Mouse (Mus musculus): ENCODE measurements around the gene Thsd7b. TPM values are rescaled to one million over a fixed set of nuclear protein-coding genes. Genes with fewer than 3 reads are reported as not detected.

Thsd7b gene
- polyA plus RNA-seq, 2 experiments, result 0.07 to 0.22 TPM

GRCm38 (mm10) chr1:129608395-129608794 lies 335.3 kb downstream of the Thsd7b start:
- Histone ChIP-seq H3K36me3 (replicated peaks; ENCODE audit: control insufficient read depth, insufficient read depth, low read depth) (no peaks in the 10 kb centered on the region), H3K4me3 (ENCODE audit: insufficient read depth in 1 of 2, low read depth in 2 of 2, low read length in 2 of 2) (no peak overlapping the region), H3K9me3 (ENCODE audit: control insufficient read depth, low read length) (no peaks in the 10 kb centered on the region), H3K4me2 (ENCODE audit: low read depth) (no peak overlapping the region), H3K27me3 (ENCODE audit: control insufficient read depth, insufficient read depth, low read length) (no peaks in the 10 kb centered on the region), H3K4me1 (replicated peaks; ENCODE audit: control insufficient read depth in 2 of 2, insufficient read depth in 2 of 2, low read length in 1 of 2) (no peaks in the 10 kb centered on the region), H3K9ac (replicated peaks) (no peak overlapping the region), H3K27ac (no peak overlapping the region)
- ATAC-seq (ENCODE audit: insufficient read depth), result no peak
- no peak for DNase-seq (ENCODE audit: low read depth in 3 of 3, low spot score in 3 of 3)
- 23% methylated on average over 3 of the region's 3 CpGs for WGBS (ENCODE audit: insufficient replicate concordance)
- TF ChIP-seq CTCF (IDR thresholded peaks at IDR 0.05; ENCODE audit: low read depth) (no peak), EP300 (IDR thresholded peaks at IDR 0.05; ENCODE audit: low read depth) (no peak)

- Histone ChIP-seq H3K36me3 (replicated peaks; ENCODE audit: control insufficient read depth, insufficient read depth, low read depth) (no peaks in the 10 kb centered on the region), H3K27ac (no peak overlapping the region), H3K9ac (replicated peaks) (no peak overlapping the region), H3K4me3 (ENCODE audit: insufficient read depth in 1 of 2, low read depth in 2 of 2, low read length in 2 of 2) (no peak overlapping the region), H3K27me3 (ENCODE audit: control insufficient read depth, insufficient read depth, low read length) (no peaks in the 10 kb centered on the region), H3K4me2 (ENCODE audit: low read depth) (no peak overlapping the region), H3K9me3 (ENCODE audit: control insufficient read depth, low read length) (no peaks in the 10 kb centered on the region), H3K4me1 (replicated peaks; ENCODE audit: control insufficient read depth in 2 of 2, insufficient read depth in 2 of 2, low read length in 1 of 2) (no peaks in the 10 kb centered on the region)
- 0 out of 2 replicates have a peak, but pooled peaks have one; percentile 8 for TF ChIP-seq EP300 (IDR thresholded peaks at IDR 0.05; ENCODE audit: low read depth)
- no peak for TF ChIP-seq CTCF (IDR thresholded peaks at IDR 0.05; ENCODE audit: low read depth)
- ATAC-seq (ENCODE audit: insufficient read depth) (no peak), DNase-seq (ENCODE audit: low read depth in 3 of 3, low spot score in 3 of 3) (no peak)
- WGBS (ENCODE audit: insufficient replicate concordance), result 7% methylated on average over 1 of the region's 1 CpGs
Observed at GRCm38 (mm10) chr1:129616080-129616479, 343.0 kb downstream of the Thsd7b start.

GRCm38 (mm10) chr1:129619440-129620301 lies 346.6 kb downstream of the Thsd7b start:
- no peak overlapping the region for H3K4me2 ChIP-seq (ENCODE audit: low read depth)
- no peaks in the 10 kb centered on the region for H3K9me3 ChIP-seq (ENCODE audit: control insufficient read depth, low read length)
- DNase-seq (ENCODE audit: low read depth in 3 of 3, low spot score in 3 of 3), result no peak
- no peaks in the 10 kb centered on the region for H3K36me3 ChIP-seq (replicated peaks; ENCODE audit: control insufficient read depth, insufficient read depth, low read depth)
- H3K4me3 ChIP-seq (ENCODE audit: insufficient read depth in 1 of 2, low read depth in 2 of 2, low read length in 2 of 2), result no peak overlapping the region
- H3K27ac ChIP-seq, result no peak overlapping the region
- no peak overlapping the region for H3K9ac ChIP-seq (replicated peaks)
- 57% methylated on average over 7 of the region's 7 CpGs for WGBS (ENCODE audit: insufficient replicate concordance)
- no peak for ATAC-seq (ENCODE audit: insufficient read depth)
- H3K27me3 ChIP-seq (ENCODE audit: control insufficient read depth, insufficient read depth, low read length), result no peaks in the 10 kb centered on the region
- H3K4me1 ChIP-seq (replicated peaks; ENCODE audit: control insufficient read depth in 2 of 2, insufficient read depth in 2 of 2, low read length in 1 of 2), result no peaks in the 10 kb centered on the region
- no peak for TF ChIP-seq CTCF (IDR thresholded peaks at IDR 0.05; ENCODE audit: low read depth)
- no peak for TF ChIP-seq EP300 (IDR thresholded peaks at IDR 0.05; ENCODE audit: low read depth)

- Histone ChIP-seq H3K9me3 (ENCODE audit: control insufficient read depth, low read length) (no peaks in the 10 kb centered on the region), H3K4me2 (ENCODE audit: low read depth) (no peak overlapping the region), H3K36me3 (replicated peaks; ENCODE audit: control insufficient read depth, insufficient read depth, low read depth) (no peaks in the 10 kb centered on the region), H3K27ac (no peak overlapping the region), H3K27me3 (ENCODE audit: control insufficient read depth, insufficient read depth, low read length) (no peaks in the 10 kb centered on the region), H3K4me1 (replicated peaks; ENCODE audit: control insufficient read depth in 2 of 2, insufficient read depth in 2 of 2, low read length in 1 of 2) (no peaks in the 10 kb centered on the region), H3K4me3 (ENCODE audit: insufficient read depth in 1 of 2, low read depth in 2 of 2, low read length in 2 of 2) (no peak overlapping the region), H3K9ac (replicated peaks) (no peak overlapping the region)
- DNase-seq (ENCODE audit: low read depth in 3 of 3, low spot score in 3 of 3), result no peak
- no peak for ATAC-seq (ENCODE audit: insufficient read depth)
- TF ChIP-seq EP300 (IDR thresholded peaks at IDR 0.05; ENCODE audit: low read depth), result no peak
- no peak for TF ChIP-seq CTCF (IDR thresholded peaks at IDR 0.05; ENCODE audit: low read depth)
- WGBS (ENCODE audit: insufficient replicate concordance), result 38% methylated on average over 6 of the region's 6 CpGs
Observed at GRCm38 (mm10) chr1:129624519-129624918, 351.4 kb downstream of the Thsd7b start.

GRCm38 (mm10) chr1:129635146-129635545 lies 362.0 kb downstream of the Thsd7b start:
- Histone ChIP-seq H3K9ac (replicated peaks) (no peak overlapping the region), H3K36me3 (replicated peaks; ENCODE audit: control insufficient read depth, insufficient read depth, low read depth) (no peaks in the 10 kb centered on the region), H3K4me1 (replicated peaks; ENCODE audit: control insufficient read depth in 2 of 2, insufficient read depth in 2 of 2, low read length in 1 of 2) (no peaks in the 10 kb centered on the region), H3K4me3 (ENCODE audit: insufficient read depth in 1 of 2, low read depth in 2 of 2, low read length in 2 of 2) (no peak overlapping the region), H3K9me3 (ENCODE audit: control insufficient read depth, low read length) (no peaks in the 10 kb centered on the region), H3K4me2 (ENCODE audit: low read depth) (no peak overlapping the region), H3K27ac (no peak overlapping the region), H3K27me3 (ENCODE audit: control insufficient read depth, insufficient read depth, low read length) (no peaks in the 10 kb centered on the region)
- no peak for DNase-seq (ENCODE audit: low read depth in 3 of 3, low spot score in 3 of 3)
- 55% methylated on average over 4 of the region's 4 CpGs for WGBS (ENCODE audit: insufficient replicate concordance)
- TF ChIP-seq EP300 (IDR thresholded peaks at IDR 0.05; ENCODE audit: low read depth), result no peak
- TF ChIP-seq CTCF (IDR thresholded peaks at IDR 0.05; ENCODE audit: low read depth), result no peak
- ATAC-seq (ENCODE audit: insufficient read depth), result no peak
